Mouse (Mus musculus) thymus, postnatal 25 days (tissue): Measurements from ENCODE around the gene Higd1b.

Experiments used
- DNase-seq: peaks from one replicate; pipeline ENCODE4 v3.0.0; 2022

The Higd1b gene

DNA sequence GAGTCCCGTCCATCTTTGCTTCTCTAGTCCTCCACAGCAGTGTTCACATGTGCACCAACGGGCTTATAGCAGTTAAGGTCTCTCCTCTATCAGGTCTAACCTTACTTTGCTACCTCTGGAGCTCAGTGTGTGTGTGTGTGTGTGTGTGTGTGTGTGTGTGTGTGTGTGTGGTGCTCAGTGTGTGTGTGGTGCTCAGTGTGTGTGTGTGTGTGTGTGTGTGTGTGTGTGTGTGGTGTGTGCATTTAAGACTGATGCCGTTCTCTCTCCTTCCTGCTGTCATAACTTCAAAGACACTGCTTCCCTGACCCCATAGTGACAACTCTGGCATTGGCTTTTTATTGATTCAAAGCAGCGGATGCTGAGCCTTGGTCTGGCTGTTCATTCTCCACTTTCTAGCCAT is at the start of gene Higd1b:
Gene Higd1b, plus strand, starts transcription at position 301 of the 400 bp plus-strand sequence.
- DNase-seq: no peak

DNA sequence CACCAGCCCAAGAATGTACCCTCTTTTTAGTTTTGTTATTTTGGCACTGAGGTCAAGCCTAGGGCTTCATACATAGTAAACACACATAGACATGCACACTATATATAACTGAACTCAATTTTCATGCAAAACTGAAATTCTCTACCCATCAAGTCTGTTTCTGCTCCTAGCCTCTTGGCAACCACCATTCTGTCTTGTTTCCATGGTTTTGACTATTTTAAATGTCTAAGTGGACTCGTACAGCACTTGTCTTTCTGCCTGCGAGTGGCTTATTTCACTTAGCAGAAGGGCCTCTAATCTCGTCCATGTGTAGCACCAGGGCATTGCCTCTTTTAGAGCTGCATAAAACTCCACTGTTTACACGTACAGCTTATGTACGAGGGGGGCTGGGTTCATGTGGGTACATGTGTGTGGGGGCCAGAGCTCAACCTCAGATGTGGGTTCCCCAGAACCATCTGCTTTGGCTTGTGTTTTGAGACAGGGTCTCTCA is 47.9 kb upstream of the Higd1b start:
- no peak for DNase-seq

DNA sequence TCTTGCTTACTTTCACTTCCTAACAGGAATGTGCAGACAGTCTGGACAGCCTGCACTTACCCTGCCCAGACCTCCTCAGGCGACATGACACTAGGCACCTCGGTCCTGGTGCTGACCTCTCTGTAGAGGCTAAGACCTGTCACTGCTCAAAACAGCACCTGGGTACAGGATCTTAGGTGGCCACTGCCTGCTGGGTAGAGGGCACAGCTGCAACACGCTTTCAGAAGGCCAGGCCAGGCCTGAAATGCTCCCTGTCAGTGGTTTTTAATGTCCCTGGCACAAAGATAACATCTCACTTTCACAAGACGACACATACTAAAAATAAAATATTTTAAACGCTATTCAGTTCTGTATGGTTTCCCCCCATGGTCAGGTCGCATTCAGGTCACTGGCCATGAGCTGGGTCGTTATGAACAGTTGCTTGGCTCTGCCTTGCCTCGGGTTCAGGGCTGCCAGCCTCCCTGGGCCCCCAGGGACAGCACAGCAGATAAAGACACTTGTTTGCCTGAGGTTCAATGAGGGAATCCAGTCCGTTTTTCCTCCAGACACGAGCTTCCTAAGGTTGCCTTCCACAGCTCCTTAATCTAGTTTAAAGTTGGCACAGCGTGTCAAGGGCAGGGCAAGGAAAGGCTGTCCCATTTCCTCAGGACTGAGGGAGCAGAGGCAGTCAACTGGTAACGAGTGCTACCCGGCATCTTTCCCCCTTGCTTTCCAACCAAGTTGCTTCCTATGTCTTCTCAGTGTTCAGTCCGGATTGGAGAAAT is 43.8 kb upstream of the Higd1b start:
- no peak for DNase-seq

DNA sequence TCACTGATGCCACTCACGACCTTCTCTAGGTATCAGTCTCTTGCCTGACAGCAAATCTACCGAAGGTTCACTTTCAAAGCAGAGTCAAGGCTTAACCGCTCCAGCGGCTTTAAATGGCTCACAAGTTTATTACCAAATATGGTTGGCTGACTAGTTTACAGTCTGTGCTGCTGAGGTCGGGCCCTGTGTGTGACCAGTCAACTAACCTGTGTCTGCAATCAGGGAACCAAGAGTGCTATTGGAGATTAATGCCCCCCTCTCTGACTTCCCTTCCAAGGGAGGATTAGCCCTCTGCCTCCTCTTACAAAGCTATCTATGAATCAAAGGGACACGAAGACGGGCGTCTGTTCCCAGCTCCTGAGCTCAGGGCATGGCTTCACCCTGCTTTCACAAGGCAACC is 41.5 kb upstream of the Higd1b start:
- DNase-seq: no peak

DNA sequence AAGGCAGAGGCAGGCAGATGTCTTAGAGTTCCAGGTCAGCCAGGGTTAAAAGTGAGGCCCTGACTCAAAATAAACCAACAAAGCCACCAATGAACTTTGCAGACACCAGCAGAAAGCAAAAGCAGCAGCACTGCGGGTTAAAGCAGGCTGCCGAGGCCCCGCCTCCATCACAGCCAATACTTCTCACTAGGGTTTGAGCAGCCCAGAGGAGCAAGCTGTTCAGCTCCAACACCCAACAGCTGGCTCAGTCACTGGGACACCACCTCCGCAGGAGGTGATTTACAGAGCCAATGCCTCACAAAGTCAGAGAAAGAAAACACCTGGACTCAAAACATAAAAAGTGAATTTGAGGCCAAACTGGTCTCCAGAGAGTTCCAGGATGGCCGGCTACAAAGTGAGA is 32.2 kb upstream of the Higd1b start:
- DNase-seq: no peak

DNA sequence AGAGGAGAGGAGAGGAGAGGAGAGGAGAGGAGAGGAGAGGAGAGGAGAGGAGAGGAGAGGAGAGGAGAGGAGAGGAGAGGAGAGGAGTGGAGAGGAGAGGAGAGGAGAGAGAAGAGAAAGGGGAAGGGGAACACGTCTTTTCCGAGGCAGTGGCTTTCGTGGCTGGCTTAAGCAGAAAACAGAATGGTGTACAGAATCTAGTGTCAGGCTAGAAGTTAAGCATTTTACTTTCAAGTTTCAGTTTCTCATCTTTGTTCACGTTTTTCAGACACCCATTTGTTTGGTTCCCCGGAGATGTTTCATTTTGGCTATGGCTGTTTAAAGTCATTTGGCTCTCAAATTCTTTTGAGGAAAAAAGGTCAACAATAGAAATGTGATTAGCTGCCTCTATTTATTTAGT is 27.4 kb upstream of the Higd1b start:
- DNase-seq: no peak

DNA sequence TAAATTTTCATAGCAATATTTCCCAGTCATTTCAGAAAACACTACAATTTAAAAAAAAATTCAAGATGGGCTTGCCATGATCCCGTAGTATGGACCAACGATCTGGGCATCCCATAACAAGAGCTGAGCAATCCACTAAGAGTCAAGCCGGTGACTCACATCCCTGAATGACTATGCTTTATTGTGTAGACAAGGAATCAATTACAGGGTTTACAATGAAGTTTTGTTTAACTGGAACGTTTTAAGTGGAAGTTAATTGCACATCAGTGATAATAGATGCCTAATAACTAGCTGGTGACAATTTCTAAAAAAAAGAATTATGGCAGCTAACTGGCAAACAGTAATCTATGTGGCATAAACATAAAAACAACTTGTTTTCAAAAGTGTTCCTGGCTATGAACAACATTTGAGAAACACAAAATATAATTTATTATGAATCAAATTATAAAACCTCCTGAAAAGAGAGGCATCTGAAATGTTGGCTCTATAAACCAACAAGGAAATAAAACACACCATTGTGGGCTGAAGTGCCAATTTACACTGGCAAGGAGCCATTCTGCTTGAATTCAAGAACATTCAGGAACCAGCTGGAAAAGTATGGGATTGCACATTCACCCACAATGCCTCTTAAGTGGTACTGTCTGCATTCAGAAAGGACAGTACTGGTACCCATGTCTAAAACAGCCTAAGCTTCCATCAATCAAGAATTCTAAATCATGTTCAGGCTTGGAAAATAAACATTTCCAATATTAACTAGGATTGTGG is 24.7 kb upstream of the Higd1b start:
- no peak for DNase-seq

DNA sequence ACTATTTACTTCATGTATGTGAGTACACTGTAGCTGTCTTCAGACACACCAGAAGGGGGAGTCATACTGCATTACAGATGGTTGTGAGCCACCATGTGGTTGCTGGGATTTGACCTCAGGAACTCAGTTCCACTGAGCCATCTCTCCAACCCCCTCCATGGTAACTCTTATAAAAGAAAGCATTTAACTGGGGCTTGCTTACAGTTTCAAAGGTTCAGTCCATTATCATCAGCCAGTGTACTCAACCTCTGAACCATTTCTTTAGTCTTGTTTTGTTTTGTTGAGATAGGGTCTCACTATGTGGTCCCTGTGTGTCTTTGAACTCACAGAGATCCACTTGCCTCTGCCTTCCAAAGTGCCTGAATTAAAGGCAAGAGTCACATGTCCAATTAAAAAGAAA is 20.8 kb upstream of the Higd1b start:
- DNase-seq: no peak

DNA sequence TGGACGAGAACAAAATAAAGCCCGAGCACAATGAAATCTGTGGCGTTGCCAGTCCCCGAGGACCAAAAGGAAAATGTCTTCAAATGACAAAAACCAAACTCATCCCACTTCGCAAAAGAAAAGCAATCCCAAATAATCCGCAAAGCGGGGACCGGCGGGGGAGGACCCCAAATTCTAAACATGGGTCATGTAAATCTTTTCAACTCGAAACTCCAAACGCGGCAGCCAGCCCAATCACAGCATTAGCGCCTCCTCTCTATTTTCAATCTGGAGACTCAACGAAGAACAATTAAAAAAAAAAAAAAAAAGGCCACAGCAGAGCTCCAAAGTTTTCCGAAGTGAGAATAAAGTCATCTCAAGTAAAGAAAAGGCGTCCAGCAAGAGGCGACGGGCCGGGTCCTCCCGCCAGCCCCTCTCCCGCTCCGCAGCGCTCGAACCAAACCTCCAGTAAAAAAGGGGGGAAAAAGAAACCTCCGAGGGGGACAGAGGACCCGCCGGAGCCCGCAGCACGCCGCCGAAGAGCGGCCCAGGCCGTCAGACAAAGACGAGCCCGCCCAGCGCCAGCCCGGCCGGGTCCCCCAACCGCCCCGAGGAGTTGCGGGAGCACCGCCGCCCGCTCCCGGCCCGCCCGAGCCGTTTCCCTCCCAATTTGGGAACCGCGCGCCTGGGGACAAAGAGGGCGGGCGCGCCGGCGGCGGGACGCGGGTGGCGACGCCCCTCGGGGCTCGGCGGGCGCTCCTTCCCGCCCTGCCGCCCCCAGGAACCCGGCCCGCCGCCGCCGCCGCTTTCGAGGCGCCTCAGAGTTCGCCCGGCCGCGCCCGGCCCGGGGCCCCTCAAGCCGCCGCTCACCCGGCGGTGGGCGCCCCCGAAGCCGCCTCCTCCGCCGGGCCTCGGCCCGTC is 17.3 kb upstream of the Higd1b start:
- peak; percentile 19 for DNase-seq

DNA sequence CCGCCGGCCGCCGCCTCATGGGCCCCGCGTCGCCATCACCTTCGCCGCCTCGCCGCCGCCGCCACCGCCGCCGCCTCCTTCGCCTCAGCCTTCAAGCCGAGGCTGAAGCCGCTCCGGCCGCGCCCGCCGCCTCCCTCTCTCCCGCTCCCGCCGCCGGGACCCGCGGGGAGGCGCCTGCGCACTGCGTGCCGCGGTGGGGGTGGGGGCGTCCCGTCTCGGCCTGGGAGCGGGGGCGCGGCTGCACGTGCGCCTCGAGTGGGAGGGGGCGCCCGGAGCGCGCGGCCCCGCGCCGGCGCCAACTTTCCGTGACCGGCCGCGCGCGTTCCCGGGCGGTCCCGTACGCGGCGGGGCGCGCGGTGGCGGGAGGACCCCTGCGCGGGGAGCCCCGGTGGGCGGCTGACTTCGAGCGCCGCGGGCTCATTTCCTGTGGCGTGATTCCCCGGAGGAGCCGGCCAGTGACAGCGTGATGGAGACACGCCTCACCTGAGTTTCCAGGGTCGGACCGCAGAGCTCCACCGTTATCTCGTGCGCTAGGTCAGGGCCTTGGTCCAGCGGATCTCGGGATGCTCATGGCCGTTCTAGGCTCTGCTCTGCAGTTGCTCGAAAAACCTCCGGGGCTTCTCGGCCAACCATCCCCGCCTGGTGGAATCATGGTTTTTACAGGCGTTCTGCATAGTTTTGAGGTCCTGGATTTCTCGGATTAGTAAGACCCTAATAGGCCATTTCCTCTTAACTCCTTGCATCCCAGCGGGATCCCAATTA is 16.4 kb upstream of the Higd1b start, which contains the start of gene Gjc1:
Gene Gjc1, minus strand, starts transcription at position 680 of the 762 bp plus-strand sequence.
- DNase-seq: peak; percentile 40

DNA sequence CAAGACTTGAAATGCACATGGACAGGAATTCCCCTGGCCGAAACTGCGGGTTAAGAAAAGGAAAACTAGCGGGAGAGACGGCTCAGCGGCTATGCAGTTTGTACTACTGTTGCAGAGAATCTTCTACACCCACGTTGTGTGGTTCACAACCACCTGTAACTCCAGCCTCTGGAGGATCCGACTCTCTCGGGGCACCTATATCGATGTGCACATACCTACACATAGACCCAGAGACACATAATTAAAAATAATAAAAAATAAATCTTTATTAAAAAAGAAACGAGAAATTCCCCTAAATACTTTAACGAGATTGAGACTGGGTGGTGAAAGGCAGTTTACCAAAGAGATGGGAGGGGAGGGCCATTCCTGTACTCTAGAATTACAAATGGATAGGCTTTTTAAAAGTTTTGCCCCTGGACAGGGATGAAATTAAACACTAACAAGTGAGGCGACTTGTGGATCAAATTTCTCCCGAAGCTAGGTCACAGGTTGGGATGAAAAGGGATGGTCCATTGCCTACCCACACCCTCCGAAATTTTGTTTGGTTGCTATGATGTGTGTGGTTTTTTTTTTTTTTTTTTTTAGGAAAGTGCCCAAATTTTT is 15.8 kb upstream of the Higd1b start:
- DNase-seq: no peak

DNA sequence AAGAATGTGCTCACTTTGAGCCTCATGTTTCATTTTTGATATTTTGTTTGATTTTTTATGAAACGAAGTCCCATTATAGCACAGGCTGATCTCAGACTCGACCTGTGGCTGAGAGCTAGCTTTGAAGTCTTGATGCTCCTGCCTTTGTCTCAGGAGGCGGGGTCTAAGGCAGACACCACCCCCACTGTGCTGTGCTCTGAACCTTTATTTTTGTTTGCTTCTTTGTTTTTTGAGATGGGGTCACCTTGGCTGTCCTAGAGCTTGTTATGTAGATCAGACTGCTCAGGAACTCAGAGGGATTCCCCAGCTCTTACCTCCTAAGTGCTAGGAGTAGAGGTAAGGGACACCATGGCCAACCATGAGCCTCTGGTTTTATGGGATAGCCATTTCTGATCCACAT is 15.2 kb upstream of the Higd1b start:
- peak; percentile 3 for DNase-seq

DNA sequence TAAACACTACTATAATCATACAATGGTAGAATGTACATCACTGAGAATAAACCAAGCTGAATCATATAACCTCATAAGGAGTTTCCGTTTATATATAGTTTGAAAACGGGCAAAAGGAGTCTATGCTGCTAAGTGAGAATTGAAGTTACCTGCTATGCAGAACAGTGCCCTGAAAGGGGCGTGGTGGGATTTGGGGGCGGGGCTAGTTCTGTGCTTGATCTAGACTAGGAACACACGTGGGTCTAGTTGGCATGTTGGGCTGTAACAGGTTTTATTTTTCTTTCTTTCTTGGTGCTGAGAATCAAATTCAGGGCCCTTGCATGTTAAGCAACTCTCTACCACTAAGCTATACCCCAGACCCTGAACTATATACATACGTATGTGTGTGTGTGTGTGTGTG is 14.4 kb upstream of the Higd1b start:
- peak; percentile 10 for DNase-seq

DNA sequence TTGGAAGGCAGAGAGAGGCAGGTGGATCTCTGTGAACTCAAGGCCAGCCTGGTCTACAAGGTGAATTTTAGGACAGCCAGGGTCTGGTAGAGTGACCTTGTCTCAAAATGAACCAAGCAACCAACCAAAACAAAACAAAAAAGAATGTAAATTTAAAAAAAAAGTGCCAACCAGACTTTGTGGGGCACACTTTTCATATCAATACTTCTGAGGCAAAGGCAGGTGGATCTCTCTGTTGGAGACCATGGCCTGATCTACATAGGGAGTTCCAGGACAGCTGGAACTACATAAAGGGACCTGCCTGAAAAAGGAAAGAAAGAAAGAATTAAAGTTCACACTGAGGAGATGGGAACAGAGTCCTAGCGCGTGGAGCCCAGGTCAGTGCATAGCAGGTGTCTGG is 9.2 kb upstream of the Higd1b start:
- no peak for DNase-seq

DNA sequence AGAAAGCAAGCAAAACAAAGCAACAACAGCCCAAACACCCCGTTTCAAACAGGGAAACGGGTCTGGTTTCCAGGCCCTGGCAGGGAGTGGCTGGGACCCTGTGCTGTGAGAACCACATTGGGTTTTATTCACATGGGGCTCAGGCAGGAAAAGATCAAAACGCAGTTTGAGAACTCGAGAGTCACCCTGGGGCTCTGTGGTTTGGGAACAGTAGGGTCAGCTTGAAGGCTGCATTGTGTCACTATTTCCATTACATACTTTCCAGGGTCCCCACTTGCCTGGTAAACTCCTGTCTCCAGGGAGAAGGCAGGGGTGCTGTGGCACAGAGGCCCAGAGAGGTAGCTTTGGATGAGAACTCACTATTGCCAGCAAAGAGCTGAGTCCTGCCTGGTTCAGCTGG is 8.6 kb upstream of the Higd1b start:
- no peak for DNase-seq

DNA sequence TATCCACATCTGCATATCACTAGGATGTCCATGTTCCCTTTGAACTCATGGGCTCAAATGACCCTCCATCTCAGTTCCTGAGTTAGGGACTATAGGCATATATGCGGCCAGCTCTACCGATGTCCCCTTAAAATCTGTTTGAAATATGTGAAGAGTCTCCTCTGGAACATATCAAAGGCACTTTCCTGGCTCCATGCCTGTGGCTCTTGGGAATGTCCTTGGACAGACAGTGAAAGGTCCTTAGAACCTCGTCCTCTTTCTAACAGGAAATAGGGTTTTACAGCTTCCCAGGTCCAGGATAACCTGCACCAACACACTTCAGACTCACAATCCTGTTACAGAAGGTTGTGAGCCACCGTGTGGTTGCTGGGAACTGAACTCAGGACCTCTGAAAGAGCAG is 5.4 kb upstream of the Higd1b start:
- no peak for DNase-seq

DNA sequence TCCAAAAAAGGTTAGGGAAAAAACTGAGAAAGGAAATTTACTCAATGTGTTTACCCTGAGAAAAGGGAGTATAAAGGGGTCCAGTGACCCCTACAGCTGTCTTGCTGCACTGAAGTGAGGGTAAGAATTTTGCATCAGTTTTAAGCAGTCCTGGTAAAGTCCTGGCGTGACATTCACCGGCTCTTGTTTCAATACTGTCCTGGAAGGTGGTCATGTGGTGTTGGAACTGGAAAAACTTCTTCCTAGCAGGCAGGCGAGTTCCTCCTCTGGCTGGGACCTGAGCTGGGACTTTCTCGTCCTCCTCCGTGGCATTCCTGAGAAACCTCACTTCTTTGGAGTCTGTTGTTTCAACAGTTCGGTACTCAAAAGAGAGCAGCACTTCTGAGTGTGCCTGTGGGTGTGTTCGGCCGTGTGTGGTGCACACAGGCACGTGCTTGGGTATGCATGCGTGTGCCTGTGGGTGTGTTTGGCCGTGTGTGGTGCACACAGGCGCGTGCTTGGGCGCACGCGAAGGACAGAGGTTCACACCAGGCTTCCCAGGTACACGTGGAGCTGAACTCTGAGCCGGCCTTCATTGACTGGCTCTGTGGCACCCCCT is 2.9 kb upstream of the Higd1b start:
- DNase-seq: no peak

DNA sequence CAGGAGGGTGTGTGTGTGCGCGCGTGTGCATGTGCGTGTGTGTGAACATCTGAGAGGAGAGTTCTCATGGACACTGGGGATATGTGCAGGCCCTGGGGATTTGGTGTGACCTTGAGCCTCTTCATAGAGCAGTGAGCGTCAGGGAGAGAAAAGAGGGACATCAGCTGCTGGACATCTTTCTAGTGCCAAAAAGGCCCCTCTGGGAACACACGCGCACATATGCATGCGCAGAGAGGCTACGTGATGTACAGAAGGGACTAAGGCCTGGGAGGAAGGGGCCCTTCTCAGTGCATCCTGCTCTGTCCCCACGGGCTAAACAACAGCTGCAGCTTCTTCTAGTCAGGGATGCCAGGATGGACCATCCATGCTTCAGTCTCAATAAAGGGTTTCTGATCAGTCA is 1.4 kb upstream of the Higd1b start:
- no peak for DNase-seq

DNA sequence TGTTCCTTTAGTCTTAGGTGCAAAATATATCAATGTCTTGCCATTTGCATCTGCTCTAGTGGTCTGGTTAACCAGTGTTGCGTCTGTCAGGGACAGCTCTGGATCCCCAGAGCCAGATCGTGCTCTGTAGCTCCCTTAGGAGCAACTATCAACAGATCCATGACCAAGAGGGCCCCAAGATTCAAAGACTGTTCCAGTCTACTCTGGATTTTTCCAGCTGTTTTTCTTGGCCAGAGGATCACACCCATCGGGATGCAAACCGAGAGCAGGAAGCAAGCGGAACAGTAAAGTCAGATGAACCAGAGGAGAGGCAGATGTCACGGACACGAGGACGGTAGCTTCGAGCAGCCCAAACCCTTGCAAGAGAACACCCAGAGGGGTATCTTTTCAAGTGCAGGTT is 497 bp downstream of the Higd1b start:
- DNase-seq: no peak

DNA sequence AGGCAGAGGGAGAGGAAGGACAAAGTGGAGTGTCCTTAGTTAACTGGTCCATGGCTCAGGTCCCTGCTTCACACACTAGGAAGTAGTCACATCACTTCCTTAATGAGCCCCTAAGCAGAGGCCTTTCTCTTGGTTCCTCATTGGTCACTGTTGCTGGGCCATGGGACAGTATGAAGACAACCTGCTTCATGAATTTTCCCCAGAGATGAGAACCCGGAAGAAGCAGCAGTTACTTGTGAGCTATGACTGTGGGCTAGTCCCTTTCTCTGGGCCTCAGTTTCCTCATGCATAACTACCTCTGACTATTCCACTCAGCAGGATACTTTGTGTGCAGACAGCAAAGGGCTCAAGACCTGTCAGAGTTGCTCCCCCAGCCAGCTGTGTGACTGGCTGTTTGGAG is 1.7 kb downstream of the Higd1b start:
- no peak for DNase-seq

DNA sequence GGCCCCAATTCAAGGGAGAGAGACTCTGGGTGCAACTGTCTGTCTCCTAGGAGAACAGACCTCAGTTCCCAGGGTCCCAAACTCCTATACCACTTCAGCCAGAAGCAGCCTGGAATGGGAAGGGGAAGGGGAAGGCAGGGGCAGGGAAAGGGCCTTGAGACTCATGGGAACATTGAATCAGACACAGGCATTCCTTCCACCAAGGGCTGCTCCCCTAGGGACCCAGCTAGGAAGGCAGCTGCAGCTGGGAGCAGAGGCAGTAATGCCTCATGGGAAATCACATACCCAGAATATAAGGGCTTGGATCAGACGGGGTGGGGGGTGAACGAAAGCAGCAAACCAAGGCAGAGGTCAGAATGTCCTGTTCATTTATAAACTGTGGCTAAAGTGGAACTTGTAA is 2.5 kb downstream of the Higd1b start:
- DNase-seq: no peak
